Mouse (Mus musculus) small intestine, adult 2 months (tissue): ENCODE data around the gene B3galnt1. TPM values are rescaled to one million over a fixed set of nuclear protein-coding genes. Genes with fewer than 3 reads are reported as not detected.

Source experiments
- H3K27ac ChIP-seq: fragments of 200-500 bp; 2 replicates; pipeline ENCODE4 v1.5.1; 2012; ENCODE audit warnings: low read depth, low read length, control low read depth, inconsistent platforms; ENCODE audit not compliant: insufficient read depth
- H3K27me3 ChIP-seq: fragments of 200-500 bp; 2 replicates; pipeline ENCODE4 v1.6.1; 2012; ENCODE audit warnings: mild to moderate bottlenecking, moderate library complexity, low read length, inconsistent platforms; ENCODE audit not compliant: control insufficient read depth, insufficient read depth
- H3K36me3 ChIP-seq: fragments of 200-500 bp; 2 replicates; pipeline ENCODE4 v1.6.1; 2012; ENCODE audit warnings: mild to moderate bottlenecking, low read length, control low read depth, inconsistent platforms; ENCODE audit not compliant: control insufficient read depth, insufficient read depth
- H3K4me1 ChIP-seq: fragments of 200-500 bp; 2 replicates; pipeline ENCODE4 v1.6.1; 2012; ENCODE audit warnings: low read length, inconsistent platforms, mixed read lengths; ENCODE audit not compliant: control insufficient read depth, insufficient read depth, insufficient read length
- H3K4me3 ChIP-seq: fragments of 200-500 bp; 2 replicates; pipeline ENCODE4 v1.5.1; 2012; ENCODE audit warnings: low read depth, mild to moderate bottlenecking, control low read depth, inconsistent platforms, low read length, moderate library complexity
- CTCF ChIP-seq: fragments of 200-500 bp; IDR thresholded peaks from 2 replicates; pipeline ENCODE4 v1.5.1; 2012; ENCODE audit warnings: low read depth, mild to moderate bottlenecking, control low read depth, inconsistent platforms, low read length, moderate library complexity, mixed read lengths; ENCODE audit not compliant: insufficient replicate concordance, insufficient read length; ENCODE audit errors: extremely low read depth
- POLR2A ChIP-seq: fragments of 200-500 bp; IDR thresholded peaks from 2 replicates; pipeline ENCODE4 v1.6.1; 2012; ENCODE audit warnings: low read depth, mild to moderate bottlenecking, control low read depth, inconsistent platforms, low read length, moderate library complexity
- WGBS: fragments of 180-500 bp; shearing (Covaris S2); methylation state at CpG from one replicate; pipeline ENCODE4 v1.1.7; 2018; 5-methylcytosine and 5-hydroxymethylcytosine counted together
- polyA plus RNA-seq: library from polyadenylated mRNA; depleted of rRNA; stranded (reverse); fragments of >200 nt; gene quantifications from 2 replicates; pipeline ENCODE4 v1.2.3, GENCODE M21; 2012; rRNA removed

The B3galnt1 gene
- polyA plus RNA-seq, result 1.7 and 2.6 TPM in 2 replicates

GRCm38 (mm10) chr3:69598261-69599165, at the start of gene B3galnt1:
TSS of gene B3galnt1 (minus strand) at chr3:69598960.
- TF ChIP-seq CTCF (no peak), POLR2A (no peak)
- Histone ChIP-seq H3K36me3 (no peaks in the 10 kb centered on the region), H3K4me3 (peak within 1 kb of the TSS; percentile 64), H3K4me1 (peaks cover 2% of the 10 kb centered on the region), H3K27ac (peak within 1 kb of the TSS; percentile 40), H3K27me3 (peaks cover 12% of the 10 kb centered on the region)
- WGBS, result 3% methylated on average over 99 of the region's 99 CpGs

- Histone ChIP-seq H3K36me3 (no peaks in the 10 kb centered on the region), H3K4me3 (no peak overlapping the region), H3K27ac (no peak overlapping the region), H3K4me1 (no peaks in the 10 kb centered on the region), H3K27me3 (no peaks in the 10 kb centered on the region)
- WGBS, result 63% methylated on average over 3 of the region's 3 CpGs
- TF ChIP-seq CTCF, result no peak
- TF ChIP-seq POLR2A, result no peak
Measured at GRCm38 (mm10) chr3:69634521-69634920, 35.8 kb upstream of the B3galnt1 start.

GRCm38 (mm10) chr3:69633706-69634420, 35.1 kb upstream of the B3galnt1 start:
- TF ChIP-seq CTCF (no peak), POLR2A (no peak)
- Histone ChIP-seq H3K27me3 (no peaks in the 10 kb centered on the region), H3K36me3 (no peaks in the 10 kb centered on the region)

GRCm38 (mm10) chr3:69626963-69627590, 28.3 kb upstream of the B3galnt1 start:
- no peaks in the 10 kb centered on the region for H3K27me3 ChIP-seq
- 71% methylated on average over 11 of the region's 11 CpGs for WGBS
- no peak for TF ChIP-seq CTCF
- TF ChIP-seq POLR2A, result no peak

More at GRCm38 (mm10) chr3:69633706-69634420, 35.1 kb upstream of the B3galnt1 start:
- H3K4me1 ChIP-seq, result no peaks in the 10 kb centered on the region
- H3K27ac ChIP-seq, result no peak overlapping the region
- 73% methylated on average over 12 of the region's 12 CpGs for WGBS
- H3K4me3 ChIP-seq, result no peak overlapping the region

GRCm38 (mm10) chr3:69626213-69626962, 27.6 kb upstream of the B3galnt1 start:
- Histone ChIP-seq H3K27me3 (no peaks in the 10 kb centered on the region), H3K4me3 (no peak overlapping the region), H3K4me1 (no peaks in the 10 kb centered on the region), H3K36me3 (no peaks in the 10 kb centered on the region), H3K27ac (no peak overlapping the region)
- no peak for TF ChIP-seq POLR2A
- no peak for TF ChIP-seq CTCF
- whole genome bisulfite sequencing, result 82% methylated on average over 11 of the region's 11 CpGs

More at GRCm38 (mm10) chr3:69626963-69627590, 28.3 kb upstream of the B3galnt1 start:
- no peak overlapping the region for H3K27ac ChIP-seq
- no peaks in the 10 kb centered on the region for H3K36me3 ChIP-seq
- H3K4me3 ChIP-seq, result no peak overlapping the region
- no peaks in the 10 kb centered on the region for H3K4me1 ChIP-seq

- H3K36me3 ChIP-seq, result no peaks in the 10 kb centered on the region
- no peak for TF ChIP-seq POLR2A
- no peak for TF ChIP-seq CTCF
- H3K27ac ChIP-seq, result no peak overlapping the region
- no peak overlapping the region for H3K4me3 ChIP-seq
- H3K27me3 ChIP-seq, result no peaks in the 10 kb centered on the region
- H3K4me1 ChIP-seq, result no peaks in the 10 kb centered on the region
- WGBS, result 65% methylated on average over 2 of the region's 2 CpGs
Measured at GRCm38 (mm10) chr3:69624182-69624581, 25.4 kb upstream of the B3galnt1 start.
